Mouse (Mus musculus): ENCODE measurements around the gene Parp14. TPM values are rescaled to one million over a fixed set of nuclear protein-coding genes. Genes with fewer than 3 reads are reported as not detected.

Gene Parp14
- polyA plus RNA-seq, 1 experiment = 0.23 TPM

GRCm38 (mm10) chr16:35872410-35873006 is 1.2 kb upstream of the Parp14 start:
- Histone ChIP-seq H3K36me3 (ENCODE audit: control insufficient read depth, insufficient read depth) (no peaks in the 10 kb centered on the region), H3K79me2 (ENCODE audit: control insufficient read depth, insufficient read depth) (no peaks in the 10 kb centered on the region), H3K4me3 (peak overlapping the region; percentile 49), H3K27me3 (ENCODE audit: control insufficient read depth, insufficient read depth, insufficient read length) (no peaks in the 10 kb centered on the region), H3ac (ENCODE audit: control insufficient read depth, insufficient read length) (no peak overlapping the region), H3K4me2 (ENCODE audit: low read depth) (peak overlapping the region; percentile 80)
- TF ChIP-seq POLR2AphosphoS2 (IDR thresholded peaks at IDR 0.05; ENCODE audit: insufficient read length, low read depth) (no peak), CEBPB (IDR thresholded peaks at IDR 0.05; ENCODE audit: insufficient read depth, poor library complexity, severe bottlenecking) (no peak), MAX (IDR thresholded peaks at IDR 0.05; ENCODE audit: low read depth) (no peak), E2F4 (IDR thresholded peaks at IDR 0.05; ENCODE audit: insufficient read depth) (no peak), TCF3 (IDR thresholded peaks at IDR 0.05; ENCODE audit: insufficient read length, low read depth) (no peak), MYOG (IDR thresholded peaks at IDR 0.05; ENCODE audit: control insufficient read depth in 1 of 3, insufficient read depth in 1 of 3, insufficient read length in 2 of 3, low read depth in 2 of 3) (no peak), SRF (IDR thresholded peaks at IDR 0.05; ENCODE audit: control insufficient read depth, insufficient read length, low read depth) (no peak), MYOD1 (IDR thresholded peaks at IDR 0.05; ENCODE audit: control insufficient read depth in 1 of 3, insufficient read length in 2 of 3, low read depth in 2 of 3) (no peak), USF1 (IDR thresholded peaks at IDR 0.05; ENCODE audit: low read depth) (no peak), TCF12 (IDR thresholded peaks at IDR 0.05; ENCODE audit: insufficient read depth, poor library complexity, severe bottlenecking) (no peak)

- TF ChIP-seq SRF (IDR thresholded peaks at IDR 0.05; ENCODE audit: control insufficient read depth, insufficient read length, low read depth) (no peak), MAX (IDR thresholded peaks at IDR 0.05; ENCODE audit: low read depth) (no peak), TCF12 (IDR thresholded peaks at IDR 0.05; ENCODE audit: insufficient read depth, poor library complexity, severe bottlenecking) (no peak), TCF3 (IDR thresholded peaks at IDR 0.05; ENCODE audit: insufficient read length, low read depth) (no peak), E2F4 (IDR thresholded peaks at IDR 0.05; ENCODE audit: insufficient read depth) (no peak), REST (IDR thresholded peaks at IDR 0.05; ENCODE audit: insufficient read depth, insufficient read length) (no peak), MYOG (IDR thresholded peaks at IDR 0.05; ENCODE audit: control insufficient read depth in 1 of 3, insufficient read depth in 1 of 3, insufficient read length in 2 of 3, low read depth in 2 of 3) (no peak), CEBPB (IDR thresholded peaks at IDR 0.05; ENCODE audit: insufficient read depth, poor library complexity, severe bottlenecking) (no peak), USF1 (IDR thresholded peaks at IDR 0.05; ENCODE audit: low read depth) (no peak), POLR2A (IDR thresholded peaks at IDR 0.05; ENCODE audit: insufficient read length, low read depth) (no peak), POLR2AphosphoS2 (IDR thresholded peaks at IDR 0.05; ENCODE audit: insufficient read length, low read depth) (no peak), MYOD1 (IDR thresholded peaks at IDR 0.05; ENCODE audit: control insufficient read depth in 1 of 3, insufficient read length in 2 of 3, low read depth in 2 of 3) (no peak)
- Histone ChIP-seq H3K79me2 (ENCODE audit: control insufficient read depth, insufficient read depth) (no peaks in the 10 kb centered on the region), H3ac (ENCODE audit: control insufficient read depth, insufficient read length) (no peak overlapping the region), H3K4me3 (peak overlapping the region; percentile 49), H3K36me3 (ENCODE audit: control insufficient read depth, insufficient read depth) (no peaks in the 10 kb centered on the region), H3K27me3 (ENCODE audit: control insufficient read depth, insufficient read depth, insufficient read length) (no peaks in the 10 kb centered on the region), H3K4me2 (ENCODE audit: low read depth) (peak overlapping the region; percentile 80)
These were observed 554 bp upstream of the Parp14 start for GRCm38 (mm10) chr16:35871898-35872297.

GRCm38 (mm10) chr16:35870581-35871047 is 730 bp downstream of the Parp14 start:
- Histone ChIP-seq H3K27me3 (ENCODE audit: control insufficient read depth, insufficient read depth, insufficient read length) (no peaks in the 10 kb centered on the region), H3K36me3 (ENCODE audit: control insufficient read depth, insufficient read depth) (no peaks in the 10 kb centered on the region), H3K79me2 (ENCODE audit: control insufficient read depth, insufficient read depth) (no peaks in the 10 kb centered on the region), H3K4me3 (peak overlapping the region; percentile 49), H3K4me2 (ENCODE audit: low read depth) (peak overlapping the region; percentile 80), H3ac (ENCODE audit: control insufficient read depth, insufficient read length) (peak overlapping the region; percentile 49)
- TF ChIP-seq E2F4 (IDR thresholded peaks at IDR 0.05; ENCODE audit: insufficient read depth) (no peak), CEBPB (IDR thresholded peaks at IDR 0.05; ENCODE audit: insufficient read depth, poor library complexity, severe bottlenecking) (no peak)

- no peaks in the 10 kb centered on the region for H3K27me3 ChIP-seq (ENCODE audit: control insufficient read depth, insufficient read depth, insufficient read length)
- H3K4me3 ChIP-seq = no peak overlapping the region
- H3K36me3 ChIP-seq (ENCODE audit: control insufficient read depth, insufficient read depth) = no peaks in the 10 kb centered on the region
- peak overlapping the region; percentile 41 for H3K4me2 ChIP-seq (ENCODE audit: low read depth)
- TF ChIP-seq TCF3 (IDR thresholded peaks at IDR 0.05; ENCODE audit: insufficient read length, low read depth) (no peak), CEBPB (IDR thresholded peaks at IDR 0.05; ENCODE audit: insufficient read depth, poor library complexity, severe bottlenecking) (no peak), MYOD1 (IDR thresholded peaks at IDR 0.05; ENCODE audit: control insufficient read depth in 1 of 3, insufficient read length in 2 of 3, low read depth in 2 of 3) (no peak), MYOG (IDR thresholded peaks at IDR 0.05; ENCODE audit: control insufficient read depth in 1 of 3, insufficient read depth in 1 of 3, insufficient read length in 2 of 3, low read depth in 2 of 3) (no peak), SRF (IDR thresholded peaks at IDR 0.05; ENCODE audit: control insufficient read depth, insufficient read length, low read depth) (no peak), USF1 (IDR thresholded peaks at IDR 0.05; ENCODE audit: low read depth) (no peak), E2F4 (IDR thresholded peaks at IDR 0.05; ENCODE audit: insufficient read depth) (no peak), MAX (IDR thresholded peaks at IDR 0.05; ENCODE audit: low read depth) (no peak), POLR2AphosphoS2 (IDR thresholded peaks at IDR 0.05; ENCODE audit: insufficient read length, low read depth) (no peak), REST (IDR thresholded peaks at IDR 0.05; ENCODE audit: insufficient read depth, insufficient read length) (no peak), POLR2A (IDR thresholded peaks at IDR 0.05; ENCODE audit: insufficient read length, low read depth) (no peak), TCF12 (IDR thresholded peaks at IDR 0.05; ENCODE audit: insufficient read depth, poor library complexity, severe bottlenecking) (no peak)
- no peak overlapping the region for H3ac ChIP-seq (ENCODE audit: control insufficient read depth, insufficient read length)
- H3K79me2 ChIP-seq (ENCODE audit: control insufficient read depth, insufficient read depth) = no peaks in the 10 kb centered on the region
These were observed 1.7 kb downstream of the Parp14 start for GRCm38 (mm10) chr16:35869656-35870055.

GRCm38 (mm10) chr16:35869126-35869525 is 2.2 kb downstream of the Parp14 start:
- Histone ChIP-seq H3K4me3 (no peak overlapping the region), H3K4me2 (ENCODE audit: low read depth) (peak overlapping the region; percentile 41), H3K27me3 (ENCODE audit: control insufficient read depth, insufficient read depth, insufficient read length) (no peaks in the 10 kb centered on the region), H3ac (ENCODE audit: control insufficient read depth, insufficient read length) (no peak overlapping the region), H3K36me3 (ENCODE audit: control insufficient read depth, insufficient read depth) (no peaks in the 10 kb centered on the region), H3K79me2 (ENCODE audit: control insufficient read depth, insufficient read depth) (no peaks in the 10 kb centered on the region)
- TF ChIP-seq MAX (IDR thresholded peaks at IDR 0.05; ENCODE audit: low read depth) (no peak), REST (IDR thresholded peaks at IDR 0.05; ENCODE audit: insufficient read depth, insufficient read length) (no peak), POLR2A (IDR thresholded peaks at IDR 0.05; ENCODE audit: insufficient read length, low read depth) (no peak), TCF3 (IDR thresholded peaks at IDR 0.05; ENCODE audit: insufficient read length, low read depth) (no peak), MYOG (IDR thresholded peaks at IDR 0.05; ENCODE audit: control insufficient read depth in 1 of 3, insufficient read depth in 1 of 3, insufficient read length in 2 of 3, low read depth in 2 of 3) (no peak), MYOD1 (IDR thresholded peaks at IDR 0.05; ENCODE audit: control insufficient read depth in 1 of 3, insufficient read length in 2 of 3, low read depth in 2 of 3) (no peak), USF1 (IDR thresholded peaks at IDR 0.05; ENCODE audit: low read depth) (no peak), CEBPB (IDR thresholded peaks at IDR 0.05; ENCODE audit: insufficient read depth, poor library complexity, severe bottlenecking) (no peak), SRF (IDR thresholded peaks at IDR 0.05; ENCODE audit: control insufficient read depth, insufficient read length, low read depth) (no peak), POLR2AphosphoS2 (IDR thresholded peaks at IDR 0.05; ENCODE audit: insufficient read length, low read depth) (no peak), TCF12 (IDR thresholded peaks at IDR 0.05; ENCODE audit: insufficient read depth, poor library complexity, severe bottlenecking) (no peak), E2F4 (IDR thresholded peaks at IDR 0.05; ENCODE audit: insufficient read depth) (no peak)

All from myocyte (in vitro differentiated cells).